Mouse (Mus musculus): Measurements from ENCODE around the gene Pkp2.
"Not testable (repeated sequence)": the region's sequence is repeated elsewhere in the genome, so short reads cannot be mapped to it uniquely, and the experiment has no call there.

The Pkp2 gene

GRCm38 (mm10) chr16:16213079-16213760 lies at the start of gene Pkp2:
Gene Pkp2 (plus strand): TSS chr16:16213318.
- DNase-seq (ENCODE audit: low spot score in 2 of 2): peak; percentile 41 to 52

GRCm38 (mm10) chr16:16197374-16197773 lies 15.7 kb upstream of the Pkp2 start:
- DNase-seq (ENCODE audit: low spot score in 2 of 2): no peak

- DNase-seq (ENCODE audit: low spot score in 2 of 2): not testable (repeated sequence)
These were observed 11.1 kb upstream of the Pkp2 start for GRCm38 (mm10) chr16:16201991-16202390.

GRCm38 (mm10) chr16:16204648-16205047 lies 8.5 kb upstream of the Pkp2 start:
- DNase-seq (ENCODE audit: low spot score in 2 of 2): no peak

- DNase-seq (ENCODE audit: low spot score in 2 of 2): no peak
These were observed 417 bp upstream of the Pkp2 start for GRCm38 (mm10) chr16:16212723-16213078.

- DNase-seq (ENCODE audit: low spot score in 2 of 2): no peak
These were observed 715 bp downstream of the Pkp2 start for GRCm38 (mm10) chr16:16213761-16214305.

GRCm38 (mm10) chr16:16215645-16216387 lies 2.7 kb downstream of the Pkp2 start:
- no peak for DNase-seq (ENCODE audit: low spot score in 2 of 2)

- no peak for DNase-seq (ENCODE audit: low spot score in 2 of 2)
These were observed 3.8 kb downstream of the Pkp2 start for GRCm38 (mm10) chr16:16216934-16217333.

GRCm38 (mm10) chr16:16219835-16220234 lies 6.7 kb downstream of the Pkp2 start:
- DNase-seq (ENCODE audit: low spot score in 2 of 2): no peak

GRCm38 (mm10) chr16:16222651-16223050 lies 9.5 kb downstream of the Pkp2 start:
- no peak for DNase-seq (ENCODE audit: low spot score in 2 of 2)

- DNase-seq (ENCODE audit: low spot score in 2 of 2): no peak
These were observed 11.4 kb downstream of the Pkp2 start for GRCm38 (mm10) chr16:16224506-16224924.

GRCm38 (mm10) chr16:16225828-16226227 lies 12.7 kb downstream of the Pkp2 start:
- no peak for DNase-seq (ENCODE audit: low spot score in 2 of 2)

GRCm38 (mm10) chr16:16230439-16230838 lies 17.3 kb downstream of the Pkp2 start:
- no peak for DNase-seq (ENCODE audit: low spot score in 2 of 2)

GRCm38 (mm10) chr16:16233919-16234318 lies 20.8 kb downstream of the Pkp2 start:
- DNase-seq (ENCODE audit: low spot score in 2 of 2): no peak

GRCm38 (mm10) chr16:16236681-16237080 lies 23.6 kb downstream of the Pkp2 start:
- not testable (repeated sequence) for DNase-seq (ENCODE audit: low spot score in 2 of 2)

- no peak for DNase-seq (ENCODE audit: low spot score in 2 of 2)
These were observed 25.2 kb downstream of the Pkp2 start for GRCm38 (mm10) chr16:16238356-16238755.

GRCm38 (mm10) chr16:16244711-16245110 lies 31.6 kb downstream of the Pkp2 start:
- no peak for DNase-seq (ENCODE audit: low spot score in 2 of 2)

GRCm38 (mm10) chr16:16250470-16250869 lies 37.4 kb downstream of the Pkp2 start:
- DNase-seq (ENCODE audit: low spot score in 2 of 2): no peak

GRCm38 (mm10) chr16:16253326-16254074 lies 40.4 kb downstream of the Pkp2 start:
- no peak for DNase-seq (ENCODE audit: low spot score in 2 of 2)

- no peak for DNase-seq (ENCODE audit: low spot score in 2 of 2)
These were observed 42.1 kb downstream of the Pkp2 start for GRCm38 (mm10) chr16:16255217-16255616.

- no peak for DNase-seq (ENCODE audit: low spot score in 2 of 2)
These were observed 42.8 kb downstream of the Pkp2 start for GRCm38 (mm10) chr16:16255874-16256273.

GRCm38 (mm10) chr16:16256672-16257071 lies 43.6 kb downstream of the Pkp2 start:
- no peak for DNase-seq (ENCODE audit: low spot score in 2 of 2)
